Mouse (Mus musculus) adrenal gland, postnatal 4 days (tissue): ENCODE results near the gene Peak1. TPM values are rescaled to one million over a fixed set of nuclear protein-coding genes. Genes with fewer than 3 reads are reported as not detected.
"Not testable (repeated sequence)": the region's sequence is repeated elsewhere in the genome, so short reads cannot be mapped to it uniquely, and the experiment has no call there.

ENCODE experiments used
- DNase-seq, 2 experiments: peaks; one replicate each; pipeline ENCODE4 v3.0.0; 2021 to 2022; ENCODE audit warnings: low spot score in 2 of 2, mixed read lengths in 2 of 2
- long read RNA-seq, 2 experiments: library from polyadenylated mRNA; stranded (forward); transcript quantifications; one replicate each; pipeline ENCODE4 v2.0.0; 2021
- total RNA-seq, 2 experiments: library from RNA; stranded (reverse); gene quantifications; 2 replicates each; pipeline ENCODE4 v1.2.3; 2021

The Peak1 gene
- 10 to 100 TPM; 52.5 to 54.8 TPM for total RNA-seq
- long read RNA-seq, experiment 1, partial matches to known transcripts, result 1 of 1 reads
- long read RNA-seq, experiment 1, other reads (novel, unspliced or antisense), result 0 of 1 reads
- long read RNA-seq, experiment 2, partial matches to known transcripts, result 1 of 11 reads
- long read RNA-seq, experiment 2, other reads (novel, unspliced or antisense), result 5 of 11 reads

GRCm38 (mm10) chr9:56417948-56418737 lies at the start of gene Peak1, which contains the start of gene Hmg20a:
Gene Peak1 (minus strand): TSS chr9:56418067.
Gene Hmg20a (plus strand): TSS chr9:56418609.
- peak; percentile 98 to 100 for DNase-seq

DNA sequence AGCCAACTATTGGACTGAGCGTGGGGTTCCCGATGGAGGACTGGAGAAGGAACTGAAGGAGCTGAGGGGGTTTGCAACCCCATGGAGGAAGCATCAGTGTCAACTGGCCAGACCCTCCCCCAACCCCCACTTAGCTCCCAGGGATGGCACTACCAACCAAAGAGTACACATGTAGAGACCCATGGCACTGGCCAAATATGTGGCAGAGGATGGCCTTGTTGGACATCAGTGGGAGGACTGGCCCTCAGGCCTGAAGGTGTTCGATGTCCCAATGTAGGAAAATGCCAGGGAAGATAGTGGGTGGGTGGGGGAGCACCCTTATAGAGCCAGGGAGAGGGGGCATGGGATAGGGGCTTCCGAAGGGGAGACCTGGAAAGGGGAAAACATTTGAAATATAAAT lies 48.4 kb upstream of the Peak1 start:
- no peak for DNase-seq

- no peak for DNase-seq
Observed at GRCm38 (mm10) chr9:56464863-56465654, 47.2 kb upstream of the Peak1 start.

- DNase-seq, result no peak
Observed at GRCm38 (mm10) chr9:56463686-56464515, 46.0 kb upstream of the Peak1 start.

DNA sequence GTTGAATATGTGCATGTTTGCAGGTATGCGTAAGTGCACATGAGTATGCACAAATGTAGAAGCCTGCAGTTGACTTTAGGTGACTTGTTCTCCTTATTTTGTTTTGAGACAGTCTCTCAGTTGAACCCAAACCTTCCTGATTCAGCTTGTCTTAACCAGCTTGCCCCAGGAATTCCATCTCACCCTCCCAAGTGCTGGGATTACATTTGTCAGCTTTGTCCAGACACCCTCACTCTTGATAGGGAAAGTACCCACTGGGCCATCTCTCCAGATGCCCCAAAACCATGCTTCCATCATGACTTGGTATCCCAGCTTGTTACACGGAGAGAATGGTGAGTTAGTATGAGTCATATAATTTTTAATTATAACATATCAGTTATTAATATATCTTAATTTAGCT lies 45.2 kb upstream of the Peak1 start:
- no peak for DNase-seq

DNA sequence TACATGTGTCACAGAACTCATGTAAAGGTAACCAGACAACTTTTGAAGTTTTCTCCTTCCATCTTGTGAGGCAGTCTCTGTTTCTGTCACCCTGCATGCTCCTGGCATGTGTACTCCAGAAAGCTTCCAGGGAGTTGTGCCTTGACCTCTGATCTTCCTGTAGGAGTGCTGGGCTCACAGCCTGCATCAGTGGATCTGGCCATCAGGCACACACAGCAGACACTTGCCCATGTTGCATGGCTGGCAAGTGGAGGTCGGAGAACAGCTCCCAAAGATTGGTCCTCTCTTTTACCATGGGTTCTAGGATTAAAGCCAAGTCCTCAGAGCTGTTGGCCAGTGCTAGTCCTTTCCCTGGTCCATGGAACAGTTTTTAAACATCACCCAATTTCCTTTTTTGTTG lies 44.7 kb upstream of the Peak1 start:
- no peak for DNase-seq

GRCm38 (mm10) chr9:56460987-56461386 lies 43.1 kb upstream of the Peak1 start:
- no peak for DNase-seq

GRCm38 (mm10) chr9:56456426-56456825 lies 38.6 kb upstream of the Peak1 start:
- no peak for DNase-seq

- DNase-seq, result no peak
Observed at GRCm38 (mm10) chr9:56453038-56453815, 35.4 kb upstream of the Peak1 start.

GRCm38 (mm10) chr9:56451570-56451969 lies 33.7 kb upstream of the Peak1 start:
- no peak for DNase-seq

DNA sequence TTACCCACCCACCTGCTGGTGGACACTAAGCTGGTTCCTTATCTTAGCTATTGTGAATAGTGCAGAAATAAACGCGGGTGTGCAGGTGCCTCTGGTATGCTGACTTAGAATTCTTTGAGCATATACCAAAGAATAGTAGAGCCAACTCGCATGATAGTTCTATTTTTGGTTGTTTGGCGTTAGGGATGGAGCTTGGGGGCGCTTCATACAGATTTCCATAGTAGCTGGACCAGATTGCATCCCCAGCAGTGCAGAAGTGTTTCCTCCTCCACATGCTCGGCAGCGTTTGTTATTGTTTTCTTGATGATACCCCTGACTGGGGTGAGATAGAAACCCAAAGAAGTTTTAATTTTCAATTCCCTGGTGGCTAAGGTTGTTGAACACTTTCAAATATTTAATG lies 21.8 kb upstream of the Peak1 start:
- DNase-seq, result no peak

DNA sequence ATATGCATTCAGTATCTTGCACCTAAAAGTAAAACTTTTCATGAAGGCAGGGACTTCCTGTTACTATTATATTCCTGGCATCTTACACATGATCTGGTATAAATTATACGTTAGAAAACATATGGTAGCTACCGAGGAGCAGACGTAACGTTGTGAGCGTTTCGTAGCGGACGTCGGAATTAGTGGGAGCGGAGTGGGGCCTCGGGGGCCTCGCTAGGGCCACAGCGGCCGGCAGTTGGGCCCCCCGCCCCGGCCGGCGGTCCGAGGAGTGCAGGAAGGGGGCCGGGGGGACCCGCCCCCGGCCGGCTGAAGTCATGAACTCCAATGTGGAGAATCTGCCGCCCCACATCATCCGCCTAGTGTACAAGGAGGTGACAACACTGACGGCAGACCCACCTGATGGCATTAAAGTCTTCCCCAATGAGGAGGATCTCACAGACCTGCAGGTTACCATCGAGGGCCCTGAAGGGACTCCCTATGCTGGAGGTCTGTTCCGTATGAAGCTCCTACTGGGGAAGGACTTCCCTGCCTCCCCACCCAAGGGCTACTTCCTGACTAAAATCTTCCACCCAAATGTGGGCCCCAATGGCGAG lies 19.5 kb upstream of the Peak1 start:
- not testable (repeated sequence) for DNase-seq

- DNase-seq, result no peak
Observed at GRCm38 (mm10) chr9:56435821-56436526, 18.1 kb upstream of the Peak1 start.

GRCm38 (mm10) chr9:56424861-56425260 lies 7.0 kb upstream of the Peak1 start:
- DNase-seq, result no peak

DNA sequence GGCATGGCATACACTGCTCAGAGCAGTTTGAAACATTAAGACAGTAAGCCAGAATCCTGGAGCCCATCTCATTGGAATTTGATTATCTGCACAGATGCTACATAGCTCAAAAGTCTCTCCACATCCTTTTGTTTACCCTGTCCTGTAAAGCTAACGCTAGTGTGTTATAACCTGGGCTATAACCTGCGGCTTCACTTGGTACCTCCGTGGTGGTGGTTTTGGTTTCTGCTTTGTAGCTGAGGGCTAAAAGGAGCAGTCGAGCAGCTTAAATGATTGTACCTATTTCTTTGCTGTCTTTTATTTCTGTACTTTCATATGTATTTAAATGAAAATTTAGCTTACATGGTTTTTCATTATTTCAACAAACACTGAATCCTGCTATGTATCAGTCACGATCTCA lies 4.1 kb upstream of the Peak1 start:
- no peak for DNase-seq

DNA sequence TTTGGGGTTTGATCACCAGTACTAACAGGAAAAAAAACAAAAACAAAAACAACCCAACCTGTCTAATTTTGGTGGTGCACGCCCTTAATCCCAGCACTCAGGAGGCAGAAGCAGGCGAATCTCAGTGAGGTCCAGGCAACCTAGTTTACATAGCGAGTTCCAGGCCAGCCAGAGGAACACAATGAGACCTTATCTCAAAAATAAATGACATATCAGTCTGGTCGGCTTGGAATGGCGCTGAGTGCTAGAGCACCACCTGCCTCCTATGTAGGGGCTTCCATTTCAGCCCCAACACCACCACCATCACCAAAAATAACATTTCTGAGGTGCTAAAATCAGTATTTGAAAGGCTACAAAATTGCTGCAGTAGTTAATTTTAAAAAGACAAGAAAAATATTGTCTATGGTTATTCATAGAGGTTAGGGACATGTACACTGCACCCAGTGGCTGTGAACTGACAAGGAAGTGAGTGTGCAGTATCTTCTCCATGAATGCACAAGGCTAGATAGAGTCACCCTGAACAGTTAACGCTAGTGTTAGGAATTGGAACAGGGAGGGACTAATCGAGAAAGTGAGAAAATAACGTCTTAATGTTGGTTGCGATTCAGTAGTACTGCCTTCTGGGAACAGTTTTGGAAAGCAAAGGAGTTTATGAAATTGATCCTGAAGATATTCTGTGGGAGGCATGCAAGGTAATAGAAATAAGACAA lies 3.2 kb upstream of the Peak1 start:
- no peak for DNase-seq

DNA sequence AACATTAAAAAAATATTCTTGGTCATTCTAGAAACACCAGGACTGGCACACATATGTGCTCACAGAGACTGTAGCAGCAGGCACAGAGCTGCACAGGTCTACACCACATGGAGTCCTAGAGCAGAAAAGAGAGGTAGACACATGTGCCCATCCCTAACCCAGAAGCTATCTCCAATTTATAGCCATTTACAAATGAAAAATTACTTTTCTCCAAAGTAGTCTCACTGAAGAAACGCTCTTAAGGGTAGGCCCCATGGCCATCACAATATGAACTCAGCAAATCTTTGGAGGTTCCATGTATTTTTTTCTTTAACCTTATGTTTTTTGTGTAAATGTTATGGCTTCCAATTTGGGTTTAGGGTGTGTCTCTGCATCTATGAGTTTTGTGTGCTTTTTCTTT lies 2.4 kb upstream of the Peak1 start:
- no peak for DNase-seq

DNA sequence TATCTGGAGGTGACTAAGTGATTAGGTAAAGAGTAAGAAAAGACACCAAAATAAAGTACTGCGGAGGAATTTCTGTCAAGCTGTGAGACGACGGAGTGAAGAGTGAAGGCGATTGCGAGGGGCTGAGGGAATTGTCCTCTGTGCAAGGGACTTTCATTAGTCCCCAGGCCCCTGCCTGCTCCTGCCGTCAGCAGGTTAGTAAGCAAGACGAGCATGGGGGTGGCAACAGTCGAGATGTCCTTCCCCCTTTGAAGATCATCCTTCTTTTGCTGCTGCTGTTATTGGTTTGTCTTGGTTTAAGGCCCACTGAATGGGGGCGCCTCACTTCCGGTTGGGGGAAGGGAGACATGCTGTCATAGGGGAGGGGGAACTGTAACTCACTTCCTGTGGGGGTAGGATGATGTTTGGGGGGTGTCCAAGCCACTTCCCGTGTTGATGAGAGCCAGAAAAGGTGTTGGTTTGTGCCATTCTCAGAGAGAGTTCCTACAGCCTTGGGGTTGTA lies 922 bp upstream of the Peak1 start:
- peak; percentile 41 to 70 for DNase-seq
